Mouse (Mus musculus): ENCODE measurements around the gene Iqcf3. TPM values are rescaled to one million over a fixed set of nuclear protein-coding genes. Genes with fewer than 3 reads are reported as not detected.

Gene Iqcf3
- polyA plus RNA-seq, 1 experiment from 2014 or later: not detected

DNA sequence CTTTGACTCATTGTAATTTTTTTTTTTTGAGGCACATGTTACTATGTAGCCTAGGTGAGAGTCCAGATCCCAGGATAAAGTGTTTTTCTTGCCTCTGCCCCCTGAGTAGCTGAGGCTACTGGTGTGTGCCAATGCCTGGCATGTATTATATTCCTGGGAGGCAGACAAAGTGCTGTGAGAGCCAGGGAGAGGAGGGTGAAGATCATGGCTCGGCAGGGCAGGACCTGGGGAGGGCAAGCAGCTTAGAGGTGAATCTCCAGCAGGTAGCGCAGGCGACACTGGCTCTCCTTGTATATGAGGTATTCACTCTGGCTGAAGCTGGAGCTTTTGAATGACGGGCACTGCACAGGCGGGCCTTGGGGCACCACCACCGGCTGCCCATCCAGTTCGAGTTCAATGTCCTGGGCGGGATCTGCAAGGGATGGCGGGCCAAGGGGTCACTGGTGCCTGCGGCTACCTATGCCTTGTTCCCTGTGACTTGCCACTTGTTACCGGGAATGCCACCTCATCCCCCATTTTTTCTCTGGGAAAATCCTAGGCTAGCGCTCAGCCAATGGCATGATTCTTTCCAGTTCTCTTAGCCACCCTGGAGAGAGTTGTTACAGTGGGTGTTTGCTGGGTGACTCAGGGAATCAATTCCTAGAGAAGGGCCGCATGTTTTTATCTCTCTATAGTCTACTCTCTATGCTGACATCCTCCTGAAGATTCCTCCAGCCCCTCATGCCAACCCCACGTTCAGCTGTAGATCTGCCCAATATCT is 90.3 kb downstream of the Iqcf3 start:
- ATAC-seq (replicated peaks; ENCODE audit: insufficient number of reproducible peaks, low FRiP score, low TSS enrichment, low read depth): no peak
- Histone ChIP-seq H3K4me2 (ENCODE audit: low read depth, low read length) (no peak overlapping the region), H3K4me1 (ENCODE audit: control insufficient read depth, insufficient read depth, low read length) (peaks cover 5% of the 10 kb centered on the region), H3K9ac (replicated peaks; ENCODE audit: low read length) (no peak overlapping the region), H3K36me3 (replicated peaks; ENCODE audit: control insufficient read depth, insufficient read depth, low read depth, low read length) (no peaks in the 10 kb centered on the region), H3K27me3 (ENCODE audit: control insufficient read depth, insufficient read depth, low read length) (no peaks in the 10 kb centered on the region), H3K9me3 (replicated peaks; ENCODE audit: control insufficient read depth, low read length) (no peaks in the 10 kb centered on the region), H3K4me3 (ENCODE audit: low read depth, low read length) (no peak overlapping the region), H3K27ac (replicated peaks; ENCODE audit: low read depth, low read length) (no peak overlapping the region)
- DNase-seq (ENCODE audit: low spot score): no peak
- whole genome bisulfite sequencing: 57% methylated on average over 14 of the region's 14 CpGs

DNA sequence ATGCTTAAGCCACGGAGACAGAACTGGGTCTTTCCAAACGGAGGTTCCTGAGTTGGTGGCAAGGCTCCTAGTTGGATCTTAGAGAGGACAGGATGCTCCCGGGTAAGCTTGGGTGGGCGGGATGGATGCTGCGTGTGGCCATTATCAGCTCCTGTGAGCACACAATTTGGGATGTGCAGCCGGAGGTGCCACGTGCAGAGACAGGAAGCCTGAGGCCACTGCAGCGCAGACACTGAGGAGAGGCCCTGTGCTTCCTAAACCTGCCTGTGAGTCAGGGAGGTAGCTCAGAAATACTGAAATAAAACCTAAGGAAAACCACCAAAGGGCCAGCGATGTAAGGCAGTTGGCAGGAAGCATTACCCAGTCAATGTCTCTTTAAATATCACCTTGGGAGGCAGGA is 91.7 kb downstream of the Iqcf3 start:
- H3K27ac ChIP-seq (replicated peaks; ENCODE audit: low read depth, low read length): no peak overlapping the region
- H3K27me3 ChIP-seq (ENCODE audit: control insufficient read depth, insufficient read depth, low read length): no peaks in the 10 kb centered on the region
- 58% methylated on average over 9 of the region's 9 CpGs for WGBS
- H3K4me2 ChIP-seq (ENCODE audit: low read depth, low read length): no peak overlapping the region
- H3K9ac ChIP-seq (replicated peaks; ENCODE audit: low read length): no peak overlapping the region
- H3K4me3 ChIP-seq (ENCODE audit: low read depth, low read length): no peak overlapping the region
- H3K9me3 ChIP-seq (replicated peaks; ENCODE audit: control insufficient read depth, low read length): no peaks in the 10 kb centered on the region
- DNase-seq (ENCODE audit: low spot score): no peak
- no peaks in the 10 kb centered on the region for H3K36me3 ChIP-seq (replicated peaks; ENCODE audit: control insufficient read depth, insufficient read depth, low read depth, low read length)
- no peak for ATAC-seq (replicated peaks; ENCODE audit: insufficient number of reproducible peaks, low FRiP score, low TSS enrichment, low read depth)
- peaks cover 12% of the 10 kb centered on the region for H3K4me1 ChIP-seq (ENCODE audit: control insufficient read depth, insufficient read depth, low read length)

- Histone ChIP-seq H3K36me3 (replicated peaks; ENCODE audit: control insufficient read depth, insufficient read depth, low read depth, low read length) (no peaks in the 10 kb centered on the region), H3K27me3 (ENCODE audit: control insufficient read depth, insufficient read depth, low read length) (no peaks in the 10 kb centered on the region), H3K4me2 (ENCODE audit: low read depth, low read length) (no peak overlapping the region), H3K4me1 (ENCODE audit: control insufficient read depth, insufficient read depth, low read length) (peaks cover 7% of the 10 kb centered on the region; the same call in 1 of the 2 replicates), H3K9me3 (replicated peaks; ENCODE audit: control insufficient read depth, low read length) (no peaks in the 10 kb centered on the region), H3K4me3 (ENCODE audit: low read depth, low read length) (no peak overlapping the region), H3K27ac (replicated peaks; ENCODE audit: low read depth, low read length) (no peak overlapping the region), H3K9ac (replicated peaks; ENCODE audit: low read length) (no peak overlapping the region)
- ATAC-seq (replicated peaks; ENCODE audit: insufficient number of reproducible peaks, low FRiP score, low TSS enrichment, low read depth) (no peak), DNase-seq (ENCODE audit: low spot score) (no peak)
- 60% methylated on average over 6 of the region's 6 CpGs for WGBS
These were observed 92.1 kb downstream of the Iqcf3 start for GRCm38 (mm10) chr9:106469317-106469716.

DNA sequence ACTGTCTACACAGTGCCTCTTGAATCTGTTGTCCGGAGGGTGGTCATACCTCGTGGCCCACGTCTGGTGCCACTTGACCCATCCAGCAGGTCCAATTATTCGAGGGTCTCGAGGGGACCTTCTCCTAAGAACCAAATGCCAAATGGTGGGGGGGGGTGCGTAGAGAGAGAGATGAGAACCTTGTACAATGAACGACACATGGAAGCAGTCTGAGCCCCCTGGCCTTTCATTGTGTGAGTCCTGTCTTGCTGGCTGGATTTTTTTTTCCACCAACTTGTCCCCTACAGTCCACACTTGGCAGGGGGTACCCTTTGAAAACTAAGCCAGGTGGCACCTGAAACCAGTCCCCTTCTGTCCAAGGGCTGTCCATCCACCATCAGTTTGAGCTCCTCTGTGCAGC is 93.7 kb downstream of the Iqcf3 start:
- H3K9me3 ChIP-seq (replicated peaks; ENCODE audit: control insufficient read depth, low read length): no peaks in the 10 kb centered on the region
- peaks cover 7% of the 10 kb centered on the region; the same call in 1 of the 2 replicates for H3K4me1 ChIP-seq (ENCODE audit: control insufficient read depth, insufficient read depth, low read length)
- no peak for ATAC-seq (replicated peaks; ENCODE audit: insufficient number of reproducible peaks, low FRiP score, low TSS enrichment, low read depth)
- H3K27ac ChIP-seq (replicated peaks; ENCODE audit: low read depth, low read length): no peak overlapping the region
- no peak for DNase-seq (ENCODE audit: low spot score)
- no peak overlapping the region for H3K4me2 ChIP-seq (ENCODE audit: low read depth, low read length)
- peaks cover 6% of the 10 kb centered on the region for H3K36me3 ChIP-seq (replicated peaks; ENCODE audit: control insufficient read depth, insufficient read depth, low read depth, low read length)
- WGBS: 80% methylated on average over 7 of the region's 7 CpGs
- no peak overlapping the region for H3K9ac ChIP-seq (replicated peaks; ENCODE audit: low read length)
- H3K27me3 ChIP-seq (ENCODE audit: control insufficient read depth, insufficient read depth, low read length): no peaks in the 10 kb centered on the region
- H3K4me3 ChIP-seq (ENCODE audit: low read depth, low read length): no peak overlapping the region

DNA sequence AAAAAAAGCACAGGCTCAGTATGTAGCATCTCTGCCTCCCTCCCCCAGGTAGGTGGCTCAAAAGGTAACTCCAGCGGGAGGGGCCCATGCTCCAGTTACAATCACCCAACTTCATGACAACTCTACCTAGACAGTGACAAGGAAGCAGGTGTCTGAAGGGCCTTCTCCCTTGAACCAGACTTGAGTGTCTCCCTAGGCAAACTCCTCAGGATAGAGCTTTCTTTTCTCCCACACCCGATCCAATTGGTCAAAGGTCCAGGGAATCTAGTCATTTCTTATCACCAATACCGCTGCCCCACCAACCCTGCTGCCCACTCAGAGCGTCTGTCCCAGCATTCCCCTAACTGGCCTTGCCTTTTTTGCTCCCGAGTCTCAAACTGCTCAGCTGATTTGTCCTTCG is 94.7 kb downstream of the Iqcf3 start:
- H3K4me3 ChIP-seq (ENCODE audit: low read depth, low read length): no peak overlapping the region
- DNase-seq (ENCODE audit: low spot score) (no peak), ATAC-seq (replicated peaks; ENCODE audit: insufficient number of reproducible peaks, low FRiP score, low TSS enrichment, low read depth) (no peak)
- no peak overlapping the region for H3K27ac ChIP-seq (replicated peaks; ENCODE audit: low read depth, low read length)
- H3K4me1 ChIP-seq (ENCODE audit: control insufficient read depth, insufficient read depth, low read length): peaks cover 7% of the 10 kb centered on the region; the same call in 1 of the 2 replicates
- H3K9me3 ChIP-seq (replicated peaks; ENCODE audit: control insufficient read depth, low read length): no peaks in the 10 kb centered on the region
- H3K9ac ChIP-seq (replicated peaks; ENCODE audit: low read length): no peak overlapping the region
- peaks cover 8% of the 10 kb centered on the region for H3K36me3 ChIP-seq (replicated peaks; ENCODE audit: control insufficient read depth, insufficient read depth, low read depth, low read length)
- no peaks in the 10 kb centered on the region for H3K27me3 ChIP-seq (ENCODE audit: control insufficient read depth, insufficient read depth, low read length)
- WGBS: 95% methylated on average over 6 of the region's 6 CpGs
- no peak overlapping the region for H3K4me2 ChIP-seq (ENCODE audit: low read depth, low read length)

GRCm38 (mm10) chr9:106465571-106466200 is 95.7 kb downstream of the Iqcf3 start, which contains the start of gene Gpr62:
Gene Gpr62 (minus strand): TSS chr9:106465938.
- 34% methylated on average over 26 of the region's 26 CpGs for WGBS
- Histone ChIP-seq H3K9ac (replicated peaks; ENCODE audit: low read length) (peak within 1 kb of the TSS; percentile 82), H3K4me2 (ENCODE audit: low read depth, low read length) (peak within 1 kb of the TSS; percentile 85), H3K27ac (replicated peaks; ENCODE audit: low read depth, low read length) (peak within 1 kb of the TSS; percentile 2; the same call in 1 of the 2 replicates), H3K36me3 (replicated peaks; ENCODE audit: control insufficient read depth, insufficient read depth, low read depth, low read length) (peaks cover 8% of the 10 kb centered on the region), H3K4me1 (ENCODE audit: control insufficient read depth, insufficient read depth, low read length) (peaks cover 7% of the 10 kb centered on the region; the same call in 1 of the 2 replicates), H3K27me3 (ENCODE audit: control insufficient read depth, insufficient read depth, low read length) (no peaks in the 10 kb centered on the region), H3K4me3 (ENCODE audit: low read depth, low read length) (peak within 1 kb of the TSS; percentile 49), H3K9me3 (replicated peaks; ENCODE audit: control insufficient read depth, low read length) (no peaks in the 10 kb centered on the region)
- no peak; the same call in 1 of the 2 replicates for ATAC-seq (replicated peaks; ENCODE audit: insufficient number of reproducible peaks, low FRiP score, low TSS enrichment, low read depth)
- DNase-seq (ENCODE audit: low spot score): no peak

DNA sequence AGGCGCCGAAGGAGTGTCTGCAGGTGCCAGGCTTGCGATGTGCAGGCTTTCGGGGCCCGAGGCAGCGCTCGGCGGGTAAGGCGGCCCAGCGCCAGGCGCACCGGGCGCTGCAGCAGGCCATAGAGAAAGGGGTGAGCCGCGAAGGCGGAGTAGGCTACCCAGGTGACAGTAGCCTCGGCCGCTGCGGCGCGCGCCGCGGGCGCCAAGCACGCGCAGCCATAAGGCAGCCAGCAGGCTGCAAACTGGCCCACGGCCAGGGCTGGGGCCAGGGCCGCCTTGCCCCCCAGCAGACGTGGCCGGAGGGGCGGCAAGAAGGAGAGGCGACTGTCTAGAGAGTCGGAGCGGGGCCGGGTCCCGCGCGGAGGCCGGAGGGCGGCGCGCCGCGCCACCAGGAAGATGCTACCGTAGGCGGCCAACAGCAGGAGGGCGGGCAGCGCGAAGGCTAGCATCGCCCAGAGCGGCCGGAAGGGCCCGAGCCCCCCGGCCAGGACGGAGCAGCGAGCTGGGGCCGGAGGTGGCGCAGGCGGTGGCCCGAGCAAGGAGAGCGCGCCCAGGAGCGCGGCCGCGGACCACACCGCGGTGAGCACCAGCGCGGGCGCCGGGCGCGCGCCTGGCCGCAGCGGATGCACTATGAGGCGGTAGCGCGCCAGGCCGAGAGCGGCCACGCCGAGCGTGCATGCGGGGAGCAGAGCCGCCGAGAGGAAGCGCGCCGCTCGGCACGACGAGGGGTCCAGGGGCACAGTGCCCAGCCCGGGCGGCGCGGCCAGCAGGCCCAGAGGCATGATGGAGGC is 96.5 kb downstream of the Iqcf3 start:
- no peaks in the 10 kb centered on the region for H3K9me3 ChIP-seq (replicated peaks; ENCODE audit: control insufficient read depth, low read length)
- no peaks in the 10 kb centered on the region for H3K27me3 ChIP-seq (ENCODE audit: control insufficient read depth, insufficient read depth, low read length)
- H3K36me3 ChIP-seq (replicated peaks; ENCODE audit: control insufficient read depth, insufficient read depth, low read depth, low read length): peaks cover 11% of the 10 kb centered on the region
- DNase-seq (ENCODE audit: low spot score) (peak; percentile 79), ATAC-seq (replicated peaks; ENCODE audit: insufficient number of reproducible peaks, low FRiP score, low TSS enrichment, low read depth) (peak; percentile 53)
- peak overlapping the region; percentile 85 for H3K4me2 ChIP-seq (ENCODE audit: low read depth, low read length)
- peak overlapping the region; percentile 49 for H3K4me3 ChIP-seq (ENCODE audit: low read depth, low read length)
- H3K4me1 ChIP-seq (ENCODE audit: control insufficient read depth, insufficient read depth, low read length): peaks cover 7% of the 10 kb centered on the region
- peak overlapping the region; percentile 2; the same call in 1 of the 2 replicates for H3K27ac ChIP-seq (replicated peaks; ENCODE audit: low read depth, low read length)
- 2% methylated on average over 98 of the region's 99 CpGs for WGBS
- peak overlapping the region; percentile 82 for H3K9ac ChIP-seq (replicated peaks; ENCODE audit: low read length)

Measured in embryonic facial prominence, embryonic 11.5 days (tissue).